Mouse (Mus musculus): ENCODE results near the gene Dohh. TPM values are rescaled to one million over a fixed set of nuclear protein-coding genes. Genes with fewer than 3 reads are reported as not detected.

Dohh gene
- polyA plus RNA-seq, 1 experiment from 2014 or later: 101 TPM

GRCm38 (mm10) chr10:81377362-81377664 lies 6.9 kb upstream of the Dohh start:
- ATAC-seq (ENCODE audit: low FRiP score): no peak

GRCm38 (mm10) chr10:81377793-81378552 lies 6.3 kb upstream of the Dohh start, which contains the start of gene Fzr1:
TSS of gene Fzr1 (minus strand) at chr10:81378516.
- Histone ChIP-seq H3K36me3 (peaks cover 12% of the 10 kb centered on the region), H3K4me1 (peaks cover 36% of the 10 kb centered on the region), H3K27me3 (replicated peaks) (no peaks in the 10 kb centered on the region), H3K9me3 (replicated peaks) (no peaks in the 10 kb centered on the region), H3K9ac (replicated peaks) (peak within 1 kb of the TSS; percentile 86), H3K4me3 (replicated peaks) (peak within 1 kb of the TSS; percentile 82), H3K27ac (replicated peaks) (peak within 1 kb of the TSS; percentile 86), H3K4me2 (peak within 1 kb of the TSS; percentile 86)
- peak; percentile 23 for ATAC-seq (ENCODE audit: low FRiP score)
- 2% methylated on average over 46 of the region's 59 CpGs for WGBS

More at GRCm38 (mm10) chr10:81377362-81377664, 6.9 kb upstream of the Dohh start:
- no peaks in the 10 kb centered on the region for H3K9me3 ChIP-seq (replicated peaks)
- peak overlapping the region; percentile 86 for H3K9ac ChIP-seq (replicated peaks)
- peaks cover 18% of the 10 kb centered on the region for H3K36me3 ChIP-seq
- peak overlapping the region; percentile 86 for H3K4me2 ChIP-seq
- H3K4me3 ChIP-seq (replicated peaks): peak overlapping the region; percentile 82
- no peaks in the 10 kb centered on the region for H3K27me3 ChIP-seq (replicated peaks)
- peak overlapping the region; percentile 86; the same call in 1 of the 2 replicates for H3K27ac ChIP-seq (replicated peaks)
- peaks cover 36% of the 10 kb centered on the region for H3K4me1 ChIP-seq
- WGBS: 59% methylated on average over 2 of the region's 2 CpGs

GRCm38 (mm10) chr10:81378553-81379182 lies 5.6 kb upstream of the Dohh start:
- Histone ChIP-seq H3K4me3 (replicated peaks) (peak overlapping the region; percentile 82), H3K9ac (replicated peaks) (peak overlapping the region; percentile 86), H3K9me3 (replicated peaks) (no peaks in the 10 kb centered on the region), H3K27ac (replicated peaks) (peak overlapping the region; percentile 86), H3K4me1 (peaks cover 36% of the 10 kb centered on the region), H3K4me2 (peak overlapping the region; percentile 86), H3K27me3 (replicated peaks) (no peaks in the 10 kb centered on the region), H3K36me3 (peaks cover 7% of the 10 kb centered on the region)
- WGBS: under 1% methylated on average over 46 of the region's 46 CpGs
- peak; percentile 96 for ATAC-seq (ENCODE audit: low FRiP score)

- Histone ChIP-seq H3K4me1 (peaks cover 35% of the 10 kb centered on the region), H3K4me3 (replicated peaks) (peak overlapping the region; percentile 82), H3K27me3 (replicated peaks) (no peaks in the 10 kb centered on the region), H3K36me3 (peaks cover 7% of the 10 kb centered on the region; the same call in 1 of the 2 replicates), H3K9ac (replicated peaks) (peak overlapping the region; percentile 36), H3K4me2 (peak overlapping the region; percentile 86), H3K27ac (replicated peaks) (peak overlapping the region; percentile 86), H3K9me3 (replicated peaks) (no peaks in the 10 kb centered on the region)
- ATAC-seq (ENCODE audit: low FRiP score): no peak
- WGBS: 59% methylated on average over 3 of the region's 3 CpGs
Observed at GRCm38 (mm10) chr10:81379183-81379553, 5.1 kb upstream of the Dohh start.

- no peak overlapping the region for H3K4me2 ChIP-seq
- 91% methylated on average over 6 of the region's 6 CpGs for WGBS
- H3K36me3 ChIP-seq: 0 out of 2 replicates have a peak, but pooled peaks cover 4% of the 10 kb centered on the region
- H3K9ac ChIP-seq (replicated peaks): no peak overlapping the region
- H3K27ac ChIP-seq (replicated peaks): no peak overlapping the region
- no peak for ATAC-seq (ENCODE audit: low FRiP score)
- peaks cover 36% of the 10 kb centered on the region for H3K4me1 ChIP-seq
- H3K27me3 ChIP-seq (replicated peaks): no peaks in the 10 kb centered on the region
- H3K9me3 ChIP-seq (replicated peaks): no peaks in the 10 kb centered on the region
- H3K4me3 ChIP-seq (replicated peaks): no peak overlapping the region
Observed at GRCm38 (mm10) chr10:81379809-81380378, 4.3 kb upstream of the Dohh start.

GRCm38 (mm10) chr10:81382039-81382438 lies 2.2 kb upstream of the Dohh start:
- no peak overlapping the region for H3K27ac ChIP-seq (replicated peaks)
- H3K9ac ChIP-seq (replicated peaks): no peak overlapping the region
- H3K27me3 ChIP-seq (replicated peaks): no peaks in the 10 kb centered on the region
- no peak overlapping the region for H3K4me3 ChIP-seq (replicated peaks)
- 89% methylated on average over 5 of the region's 5 CpGs for WGBS
- ATAC-seq (ENCODE audit: low FRiP score): no peak
- peaks cover 12% of the 10 kb centered on the region for H3K36me3 ChIP-seq
- H3K4me2 ChIP-seq: no peak overlapping the region
- peaks cover 31% of the 10 kb centered on the region for H3K4me1 ChIP-seq
- no peaks in the 10 kb centered on the region for H3K9me3 ChIP-seq (replicated peaks)

GRCm38 (mm10) chr10:81384605-81384982 lies 366 bp downstream of the Dohh start:
- 0% methylated on average over 19 of the region's 19 CpGs for WGBS
- no peaks in the 10 kb centered on the region for H3K9me3 ChIP-seq (replicated peaks)
- H3K36me3 ChIP-seq: peaks cover 29% of the 10 kb centered on the region
- peaks cover 23% of the 10 kb centered on the region for H3K4me1 ChIP-seq
- H3K27me3 ChIP-seq (replicated peaks): no peaks in the 10 kb centered on the region
- ATAC-seq (ENCODE audit: low FRiP score): peak; percentile 25
- peak overlapping the region; percentile 86 for H3K27ac ChIP-seq (replicated peaks)
- peak overlapping the region; percentile 96 for H3K4me3 ChIP-seq (replicated peaks)
- peak overlapping the region; percentile 79 for H3K9ac ChIP-seq (replicated peaks)
- H3K4me2 ChIP-seq: peak overlapping the region; percentile 97

- Histone ChIP-seq H3K27ac (replicated peaks) (no peak overlapping the region), H3K4me3 (replicated peaks) (peak overlapping the region; percentile 96), H3K36me3 (peaks cover 29% of the 10 kb centered on the region), H3K4me2 (peak overlapping the region; percentile 97), H3K4me1 (peaks cover 34% of the 10 kb centered on the region), H3K9me3 (replicated peaks) (no peaks in the 10 kb centered on the region), H3K9ac (replicated peaks) (peak overlapping the region; percentile 79), H3K27me3 (replicated peaks) (no peaks in the 10 kb centered on the region)
- WGBS: 82% methylated on average over 22 of the region's 22 CpGs
- ATAC-seq (ENCODE audit: low FRiP score): no peak
Observed at GRCm38 (mm10) chr10:81385603-81386306, 1.5 kb downstream of the Dohh start.

- 95% methylated on average over 20 of the region's 20 CpGs for WGBS
- Histone ChIP-seq H3K9me3 (replicated peaks) (no peaks in the 10 kb centered on the region), H3K9ac (replicated peaks) (no peak overlapping the region), H3K4me2 (no peak overlapping the region), H3K27me3 (replicated peaks) (no peaks in the 10 kb centered on the region), H3K36me3 (peaks cover 35% of the 10 kb centered on the region), H3K4me3 (replicated peaks) (no peak overlapping the region), H3K4me1 (peaks cover 34% of the 10 kb centered on the region), H3K27ac (replicated peaks) (no peak overlapping the region)
- no peak for ATAC-seq (ENCODE audit: low FRiP score)
Observed at GRCm38 (mm10) chr10:81387716-81388115, 3.5 kb downstream of the Dohh start.

- 88% methylated on average over 5 of the region's 5 CpGs for WGBS
- Histone ChIP-seq H3K4me2 (no peak within 1 kb of the TSS), H3K36me3 (peaks cover 35% of the 10 kb centered on the region), H3K27ac (replicated peaks) (peak within 1 kb of the TSS; percentile 3; the same call in 1 of the 2 replicates), H3K9me3 (replicated peaks) (no peaks in the 10 kb centered on the region), H3K27me3 (replicated peaks) (no peaks in the 10 kb centered on the region), H3K4me3 (replicated peaks) (no peak within 1 kb of the TSS), H3K4me1 (peaks cover 42% of the 10 kb centered on the region), H3K9ac (replicated peaks) (0 out of 2 replicates have a peak within 1 kb of the TSS, but pooled peaks have one; percentile 0)
- ATAC-seq (ENCODE audit: low FRiP score): no peak
Observed at GRCm38 (mm10) chr10:81388505-81389055, 4.4 kb downstream of the Dohh start, which contains the start of gene Gm48552. TSS of gene Gm48552 (plus strand) at chr10:81389005.

- no peak for ATAC-seq (ENCODE audit: low FRiP score)
- peaks cover 35% of the 10 kb centered on the region for H3K36me3 ChIP-seq
- no peaks in the 10 kb centered on the region for H3K27me3 ChIP-seq (replicated peaks)
- WGBS: 49% methylated on average over 3 of the region's 3 CpGs
- 0 out of 2 replicates have a peak overlapping the region, but pooled peaks have one; percentile 0 for H3K9ac ChIP-seq (replicated peaks)
- no peak overlapping the region for H3K4me3 ChIP-seq (replicated peaks)
- H3K27ac ChIP-seq (replicated peaks): peak overlapping the region; percentile 3; the same call in 1 of the 2 replicates
- no peak overlapping the region for H3K4me2 ChIP-seq
- peaks cover 48% of the 10 kb centered on the region for H3K4me1 ChIP-seq
- H3K9me3 ChIP-seq (replicated peaks): no peaks in the 10 kb centered on the region
Observed at GRCm38 (mm10) chr10:81389373-81389772, 5.1 kb downstream of the Dohh start.

Data from neural tube, embryonic 15.5 days (tissue).